Mouse (Mus musculus) hindbrain, embryonic 15.5 days (tissue): Measurements from ENCODE around the gene Dnajc4. TPM values are rescaled to one million over a fixed set of nuclear protein-coding genes. Genes with fewer than 3 reads are reported as not detected.

Source experiments
- ATAC-seq: fragments of 200-750 bp; cut with Nextera tagmentation; 2 replicates; pipeline ENCODE4 v1.8.0; 2017; ENCODE audit warnings: low read depth, moderate number of reproducible peaks, moderate TSS enrichment; ENCODE audit not compliant: low FRiP score
- H3K27ac ChIP-seq: fragments of 300-500 bp; sonication (generic); replicated peaks from 2 replicates; pipeline ENCODE4 v1.5.1; 2015; ENCODE audit warnings: mild to moderate bottlenecking, inconsistent platforms
- H3K27me3 ChIP-seq: fragments of 300-500 bp; sonication (generic); 2 replicates; pipeline ENCODE4 v1.6.1; 2015; ENCODE audit warnings: control low read depth, inconsistent platforms
- H3K36me3 ChIP-seq: fragments of 300-500 bp; sonication (generic); 2 replicates; pipeline ENCODE4 v1.6.1; 2015; ENCODE audit warnings: control low read depth, inconsistent platforms
- H3K4me1 ChIP-seq: fragments of 300-500 bp; sonication (generic); replicated peaks from 2 replicates; pipeline ENCODE4 v1.6.1; 2015; ENCODE audit warnings: control low read depth, inconsistent platforms
- H3K4me2 ChIP-seq: fragments of 300-500 bp; sonication (generic); 2 replicates; pipeline ENCODE4 v1.6.1; 2015; ENCODE audit warnings: moderate library complexity, mild to moderate bottlenecking, inconsistent platforms
- H3K4me3 ChIP-seq: fragments of 300-500 bp; sonication (generic); 2 replicates; pipeline ENCODE4 v1.5.1; 2015; ENCODE audit warnings: mild to moderate bottlenecking, inconsistent platforms
- H3K9ac ChIP-seq: fragments of 300-500 bp; sonication (generic); 2 replicates; pipeline ENCODE4 v1.6.1; 2015; ENCODE audit warnings: inconsistent platforms
- H3K9me3 ChIP-seq: fragments of 300-500 bp; sonication (generic); 2 replicates; pipeline ENCODE4 v1.6.1; 2016; ENCODE audit warnings: control low read depth, inconsistent platforms
- WGBS: fragments of 180-500 bp; shearing (Covaris S2); methylation state at CpG from one replicate; pipeline ENCODE4 v1.1.7; 2015; 5-methylcytosine and 5-hydroxymethylcytosine counted together
- polyA plus RNA-seq: library from polyadenylated mRNA; unstranded; fragments of >200 nt; fragmentation: Nextera tagmentation; extraction: Ambion mirVana; gene quantifications from 2 replicates; pipeline ENCODE4 v1.2.1, GENCODE M21; 2015

Gene Dnajc4
- polyA plus RNA-seq, 1 experiment from 2014 or later = 24.2 TPM

GRCm38 (mm10) chr19:6950613-6951153, 41.7 kb downstream of the Dnajc4 start:
- peak overlapping the region; percentile 79 for H3K4me2 ChIP-seq
- H3K36me3 ChIP-seq = no peaks in the 10 kb centered on the region
- peak overlapping the region; percentile 61 for H3K4me3 ChIP-seq
- no peaks in the 10 kb centered on the region for H3K27me3 ChIP-seq
- peak overlapping the region; percentile 95 for H3K27ac ChIP-seq
- peak; percentile 27 for ATAC-seq
- peaks cover 27% of the 10 kb centered on the region for H3K4me1 ChIP-seq
- peak overlapping the region; percentile 48 for H3K9ac ChIP-seq
- under 1% methylated on average over 28 of the region's 28 CpGs for WGBS
- H3K9me3 ChIP-seq = no peaks in the 10 kb centered on the region

GRCm38 (mm10) chr19:6949951-6950350, 42.4 kb downstream of the Dnajc4 start:
- Histone ChIP-seq H3K9me3 (no peaks in the 10 kb centered on the region), H3K4me3 (peak overlapping the region; percentile 61), H3K4me2 (peak overlapping the region; percentile 79), H3K27me3 (no peaks in the 10 kb centered on the region), H3K9ac (peak overlapping the region; percentile 48), H3K27ac (peak overlapping the region; percentile 95), H3K4me1 (peaks cover 27% of the 10 kb centered on the region), H3K36me3 (no peaks in the 10 kb centered on the region)
- WGBS = 43% methylated on average over 5 of the region's 5 CpGs
- ATAC-seq = no peak

DNA sequence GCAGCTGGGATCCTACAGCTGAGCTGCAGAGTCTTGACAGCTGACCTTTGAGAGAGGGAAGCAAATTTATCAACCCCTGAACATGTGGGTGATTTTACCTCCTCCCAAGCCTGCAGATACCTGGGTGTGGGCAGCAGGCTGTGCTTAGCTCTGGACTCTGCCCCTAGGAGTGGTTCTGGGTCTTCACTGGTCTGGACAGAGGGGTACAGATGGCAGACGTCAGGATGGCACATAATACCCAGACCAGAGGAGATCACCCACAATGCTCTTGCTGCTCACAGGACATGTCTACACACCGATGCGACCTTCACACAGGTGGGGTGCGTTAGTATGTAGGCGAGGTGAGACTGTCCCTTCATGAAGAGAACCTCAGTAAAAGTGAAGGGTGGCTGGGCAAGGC, 42.8 kb downstream of the Dnajc4 start:
- Histone ChIP-seq H3K4me3 (no peak overlapping the region), H3K27me3 (no peaks in the 10 kb centered on the region), H3K27ac (no peak overlapping the region), H3K4me2 (no peak overlapping the region), H3K9me3 (no peaks in the 10 kb centered on the region), H3K4me1 (peaks cover 27% of the 10 kb centered on the region), H3K9ac (no peak overlapping the region), H3K36me3 (no peaks in the 10 kb centered on the region)
- ATAC-seq = no peak
- WGBS = 88% methylated on average over 5 of the region's 5 CpGs

DNA sequence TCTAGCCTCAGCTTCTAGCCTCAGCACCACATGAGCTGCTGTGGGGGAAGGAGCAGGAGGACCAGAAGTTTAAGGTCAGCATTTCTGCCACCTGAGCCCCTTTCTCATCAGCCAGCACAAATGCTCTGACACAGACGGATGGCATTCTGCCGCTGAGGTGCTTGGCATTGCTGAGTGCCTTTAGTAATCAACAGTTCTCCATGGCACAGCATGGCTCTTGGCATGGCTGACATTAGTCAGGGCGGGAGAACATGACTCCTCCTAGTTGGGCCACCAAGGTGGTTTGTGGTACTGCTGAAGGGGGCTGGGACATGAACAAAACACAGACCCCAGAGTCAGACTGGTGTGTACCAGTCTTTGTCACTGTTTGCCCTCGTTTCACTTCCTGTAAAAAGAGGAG, 44.2 kb downstream of the Dnajc4 start:
- Histone ChIP-seq H3K36me3 (no peaks in the 10 kb centered on the region), H3K9me3 (no peaks in the 10 kb centered on the region), H3K27ac (no peak overlapping the region), H3K4me1 (peaks cover 31% of the 10 kb centered on the region), H3K4me3 (no peak overlapping the region), H3K9ac (no peak overlapping the region), H3K4me2 (no peak overlapping the region), H3K27me3 (no peaks in the 10 kb centered on the region)
- 71% methylated on average over 4 of the region's 4 CpGs for WGBS
- no peak for ATAC-seq

DNA sequence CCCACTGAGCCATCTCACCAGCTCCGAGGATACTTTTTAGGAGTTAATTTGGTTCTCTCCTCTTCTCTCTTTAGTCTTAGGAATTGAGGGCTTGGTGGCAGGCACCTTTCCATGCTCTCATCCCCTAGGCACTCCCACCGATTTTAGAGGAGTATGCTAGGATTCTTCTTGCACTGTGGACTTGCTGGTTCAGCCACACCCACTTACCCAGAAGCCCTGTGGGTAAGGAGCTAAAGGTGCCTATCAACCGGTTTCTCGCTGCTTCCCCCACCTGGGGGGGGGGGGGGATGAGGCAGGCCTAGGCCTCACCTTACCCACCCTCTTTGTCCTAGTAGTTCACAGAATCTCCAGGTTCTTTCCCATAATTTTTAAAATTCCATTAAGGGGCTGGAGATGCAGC, 44.6 kb downstream of the Dnajc4 start:
- WGBS = 59% methylated on average over 4 of the region's 4 CpGs
- Histone ChIP-seq H3K4me2 (no peak overlapping the region), H3K9me3 (no peaks in the 10 kb centered on the region), H3K27me3 (no peaks in the 10 kb centered on the region), H3K27ac (no peak overlapping the region), H3K4me3 (no peak overlapping the region), H3K36me3 (no peaks in the 10 kb centered on the region), H3K9ac (no peak overlapping the region), H3K4me1 (peaks cover 31% of the 10 kb centered on the region)
- no peak for ATAC-seq

- Histone ChIP-seq H3K9me3 (no peaks in the 10 kb centered on the region), H3K36me3 (no peaks in the 10 kb centered on the region), H3K4me2 (peak overlapping the region; percentile 17; the same call in 1 of the 2 replicates), H3K4me1 (peaks cover 38% of the 10 kb centered on the region), H3K4me3 (no peak overlapping the region), H3K27ac (no peak overlapping the region), H3K27me3 (no peaks in the 10 kb centered on the region), H3K9ac (no peak overlapping the region)
- 94% methylated on average over 6 of the region's 6 CpGs for WGBS
- no peak for ATAC-seq
These were observed 48.7 kb downstream of the Dnajc4 start for GRCm38 (mm10) chr19:6943709-6944108.

DNA sequence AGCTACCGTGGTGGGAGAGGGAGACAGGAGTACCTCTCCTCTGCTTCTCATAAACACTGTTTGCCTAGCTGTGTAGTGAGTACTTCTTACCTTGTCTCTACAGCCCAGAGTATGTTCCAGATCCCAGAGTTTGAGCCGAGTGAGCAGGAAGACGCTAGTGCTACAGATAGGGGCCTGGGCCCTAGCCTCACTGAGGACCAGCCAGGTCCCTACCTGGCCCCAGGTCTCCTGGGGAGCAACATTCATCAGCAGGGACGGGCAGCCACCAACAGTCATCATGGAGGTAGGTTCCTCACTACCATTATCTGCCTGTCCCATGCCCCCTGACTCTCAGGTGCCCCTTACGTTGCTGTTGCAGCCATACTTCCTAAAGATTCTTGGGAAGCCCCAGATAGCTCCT, 49.6 kb downstream of the Dnajc4 start:
- WGBS = 29% methylated on average over 5 of the region's 5 CpGs
- Histone ChIP-seq H3K4me3 (peak overlapping the region; percentile 94), H3K36me3 (no peaks in the 10 kb centered on the region), H3K9me3 (no peaks in the 10 kb centered on the region), H3K27ac (peak overlapping the region; percentile 97), H3K4me2 (peak overlapping the region; percentile 98), H3K4me1 (peaks cover 48% of the 10 kb centered on the region), H3K9ac (peak overlapping the region; percentile 94), H3K27me3 (no peaks in the 10 kb centered on the region)
- peak; percentile 4; the same call in 1 of the 2 replicates for ATAC-seq

DNA sequence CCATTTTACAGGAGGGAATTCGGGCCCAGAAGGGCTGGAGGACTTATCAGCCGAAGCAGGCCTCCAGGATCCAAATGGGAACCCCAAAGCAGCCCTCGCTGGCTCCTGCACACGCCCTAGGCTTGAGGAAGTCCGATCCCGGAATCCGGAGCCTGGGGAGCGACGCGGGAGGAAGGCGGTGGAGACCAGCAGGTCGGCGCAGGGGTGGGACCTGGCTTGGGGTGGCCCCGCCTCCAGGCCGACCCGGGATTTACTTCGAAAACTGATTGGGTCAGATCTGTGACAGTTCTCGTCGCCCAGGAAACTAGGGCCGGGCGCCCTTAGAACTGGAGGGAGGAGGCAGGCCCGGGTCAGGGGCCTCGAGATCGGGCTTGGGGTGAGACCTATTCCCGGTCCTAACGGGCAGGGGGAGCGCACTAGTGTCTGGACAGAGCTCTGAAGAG, 50.1 kb downstream of the Dnajc4 start, which contains the start of gene Gpr137:
Gpr137 (minus strand) TSS at position 232 of the 443 bp plus-strand sequence.
- 0% methylated on average over 27 of the region's 27 CpGs for WGBS
- Histone ChIP-seq H3K36me3 (no peaks in the 10 kb centered on the region), H3K9me3 (no peaks in the 10 kb centered on the region), H3K4me2 (peak within 1 kb of the TSS; percentile 98), H3K4me1 (peaks cover 50% of the 10 kb centered on the region), H3K4me3 (peak within 1 kb of the TSS; percentile 94), H3K27me3 (0 out of 2 replicates have a peak, but pooled peaks cover 3% of the 10 kb centered on the region), H3K27ac (peak within 1 kb of the TSS; percentile 97), H3K9ac (peak within 1 kb of the TSS; percentile 94)
- peak; percentile 82 for ATAC-seq

- peaks cover 50% of the 10 kb centered on the region for H3K4me1 ChIP-seq
These were observed 50.8 kb downstream of the Dnajc4 start, which contains the start of gene Bad for GRCm38 (mm10) chr19:6941372-6942248. Bad (plus strand) TSS chr19:6941861.

DNA sequence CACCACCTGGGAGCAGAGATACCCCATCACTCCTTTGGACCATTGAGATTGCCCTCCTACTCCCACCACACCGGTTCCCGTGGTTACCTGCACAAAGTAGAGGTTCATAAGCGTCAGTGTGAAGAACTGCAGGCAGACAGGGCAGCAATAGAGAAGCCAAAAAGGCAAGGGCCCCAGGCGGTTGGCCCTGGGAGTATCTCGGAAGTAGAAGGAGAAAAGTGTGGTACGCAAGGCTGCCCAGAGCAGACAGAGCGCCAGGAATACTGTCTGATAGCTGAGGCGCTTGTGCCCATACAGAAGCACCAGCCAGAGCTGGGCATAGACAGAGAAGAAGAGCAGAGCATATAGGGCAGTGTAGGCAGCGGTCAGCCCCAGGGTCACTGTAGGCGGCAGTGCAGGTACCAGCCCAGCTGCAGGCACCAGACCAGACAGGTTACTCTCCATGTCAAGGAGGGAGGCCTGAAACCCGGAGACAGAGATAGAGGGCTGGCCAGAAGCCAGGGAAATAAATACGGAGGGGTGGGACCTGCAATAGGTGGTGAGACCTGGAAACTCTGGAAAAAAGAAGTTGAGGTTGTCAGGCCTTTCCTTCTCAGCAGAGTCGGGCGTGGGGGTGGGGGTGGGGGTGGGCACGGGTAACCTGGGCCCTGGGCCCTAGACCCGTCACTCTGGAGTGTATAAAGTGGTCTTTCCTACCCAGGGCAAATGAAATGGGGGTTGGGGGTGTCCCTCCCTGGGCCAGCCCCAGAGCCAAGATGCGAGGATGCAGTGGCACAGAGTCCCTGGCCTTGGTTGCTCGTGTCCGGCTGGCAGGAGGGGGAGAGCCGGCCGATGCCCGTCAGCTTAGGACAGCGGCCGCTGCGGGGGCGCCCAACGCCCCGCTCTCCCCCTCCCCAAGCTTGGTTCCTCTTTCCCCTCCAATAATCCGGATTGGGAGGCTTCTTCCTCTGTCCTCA, 51.7 kb downstream of the Dnajc4 start:
- peak overlapping the region; percentile 98 for H3K4me2 ChIP-seq
- H3K27me3 ChIP-seq = peaks cover 16% of the 10 kb centered on the region; the same call in 1 of the 2 replicates
- no peaks in the 10 kb centered on the region for H3K36me3 ChIP-seq
- H3K4me1 ChIP-seq = peaks cover 50% of the 10 kb centered on the region
- peak overlapping the region; percentile 97 for H3K27ac ChIP-seq
- no peaks in the 10 kb centered on the region for H3K9me3 ChIP-seq
- WGBS = 18% methylated on average over 29 of the region's 29 CpGs
- peak overlapping the region; percentile 94 for H3K4me3 ChIP-seq
- ATAC-seq = peak; percentile 5
- peak overlapping the region; percentile 94 for H3K9ac ChIP-seq

More at GRCm38 (mm10) chr19:6941372-6942248, 50.8 kb downstream of the Dnajc4 start, which contains the start of gene Bad:
- Histone ChIP-seq H3K36me3 (no peaks in the 10 kb centered on the region), H3K4me3 (peak within 1 kb of the TSS; percentile 94), H3K27ac (peak within 1 kb of the TSS; percentile 97), H3K4me2 (peak within 1 kb of the TSS; percentile 98), H3K27me3 (0 out of 2 replicates have a peak, but pooled peaks cover 8% of the 10 kb centered on the region), H3K9me3 (no peaks in the 10 kb centered on the region), H3K9ac (peak within 1 kb of the TSS; percentile 94)
- WGBS = under 1% methylated on average over 83 of the region's 83 CpGs
- ATAC-seq = peak; percentile 82
